Mouse (Mus musculus) frontal cortex, adult (tissue): Measurements from ENCODE around the gene Slc28a3.

ENCODE experiments used
- ATAC-seq: cut with Nextera tagmentation; 2 replicates; pipeline ENCODE4 v1.9.2; 2017; ENCODE audit warnings: mild to moderate bottlenecking, moderate library complexity, mixed read lengths; ENCODE audit not compliant: low TSS enrichment

The Slc28a3 gene

GRCm38 (mm10) chr13:58560497-58561138, 50.1 kb downstream of the Slc28a3 start:
- peak; percentile 68 for ATAC-seq

GRCm38 (mm10) chr13:58558216-58558615, 52.5 kb downstream of the Slc28a3 start:
- peak; percentile 89 for ATAC-seq

- ATAC-seq: no peak
These were observed 54.7 kb downstream of the Slc28a3 start for GRCm38 (mm10) chr13:58556018-58556417.

GRCm38 (mm10) chr13:58555561-58555960, 55.1 kb downstream of the Slc28a3 start:
- ATAC-seq: no peak

- ATAC-seq: no peak
These were observed 58.8 kb downstream of the Slc28a3 start for GRCm38 (mm10) chr13:58551924-58552323.

GRCm38 (mm10) chr13:58547570-58547969, 63.1 kb downstream of the Slc28a3 start:
- 0 out of 2 replicates have a peak, but pooled peaks have one; percentile 46 for ATAC-seq

GRCm38 (mm10) chr13:58543688-58544408, 66.8 kb downstream of the Slc28a3 start:
- peak; percentile 93 for ATAC-seq

GRCm38 (mm10) chr13:58543066-58543465, 67.6 kb downstream of the Slc28a3 start:
- peak; percentile 76 for ATAC-seq

- ATAC-seq: no peak
These were observed 68.1 kb downstream of the Slc28a3 start for GRCm38 (mm10) chr13:58542601-58543041.

- ATAC-seq: no peak
These were observed 68.5 kb downstream of the Slc28a3 start for GRCm38 (mm10) chr13:58542167-58542566.

- no peak for ATAC-seq
These were observed 69.1 kb downstream of the Slc28a3 start for GRCm38 (mm10) chr13:58541620-58542019.

- no peak for ATAC-seq
These were observed 71.7 kb downstream of the Slc28a3 start for GRCm38 (mm10) chr13:58538966-58539365.

- no peak for ATAC-seq
These were observed 72.3 kb downstream of the Slc28a3 start for GRCm38 (mm10) chr13:58538366-58538765.

- no peak for ATAC-seq
These were observed 72.8 kb downstream of the Slc28a3 start for GRCm38 (mm10) chr13:58537916-58538233.

- no peak for ATAC-seq
These were observed 73.3 kb downstream of the Slc28a3 start for GRCm38 (mm10) chr13:58537232-58537915.

- no peak for ATAC-seq
These were observed 74.0 kb downstream of the Slc28a3 start for GRCm38 (mm10) chr13:58536466-58537231.

GRCm38 (mm10) chr13:58535321-58535720, 75.4 kb downstream of the Slc28a3 start:
- no peak for ATAC-seq

GRCm38 (mm10) chr13:58534861-58535260, 75.8 kb downstream of the Slc28a3 start:
- no peak for ATAC-seq

- no peak for ATAC-seq
These were observed 76.3 kb downstream of the Slc28a3 start for GRCm38 (mm10) chr13:58534216-58534841.

- no peak for ATAC-seq
These were observed 86.1 kb downstream of the Slc28a3 start for GRCm38 (mm10) chr13:58524581-58524980.

- no peak for ATAC-seq
These were observed 86.9 kb downstream of the Slc28a3 start for GRCm38 (mm10) chr13:58523761-58524117.
